Mouse (Mus musculus) thymus, adult 2 months (tissue): ENCODE measurements around the gene Mydgf.

Experiments used
- CTCF ChIP-seq: fragments of 200-500 bp; IDR thresholded peaks from 2 replicates; pipeline ENCODE4 v1.5.1; 2012; ENCODE audit warnings: mild to moderate bottlenecking, control low read depth, low read length, moderate library complexity, borderline replicate concordance; ENCODE audit not compliant: control insufficient read depth, poor library complexity, insufficient read depth; ENCODE audit errors: extremely low read depth
- POLR2A ChIP-seq: fragments of 200-500 bp; IDR thresholded peaks from 2 replicates; pipeline ENCODE4 v1.6.1; 2012; ENCODE audit warnings: mild to moderate bottlenecking, low read length, control low read depth, moderate library complexity; ENCODE audit not compliant: control insufficient read depth, poor library complexity, insufficient read depth; ENCODE audit errors: extremely low read depth

GRCm38 (mm10) chr17:56153643-56154042, 30.1 kb downstream of the Mydgf start:
- TF ChIP-seq CTCF: no peak
- no peak for TF ChIP-seq POLR2A
